Mouse (Mus musculus) urinary bladder, adult 2 months (tissue): Measurements from ENCODE around the gene Grm6. TPM values are rescaled to one million over a fixed set of nuclear protein-coding genes. Genes with fewer than 3 reads are reported as not detected.

Source experiments
- DNase-seq: peaks from one replicate; pipeline ENCODE4 v3.0.0; 2022; ENCODE audit warnings: low spot score
- polyA plus RNA-seq: library from polyadenylated mRNA; depleted of rRNA; stranded (reverse); fragments of >200 nt; gene quantifications from 2 replicates; pipeline ENCODE4 v1.2.3, GENCODE M21; 2012; rRNA removed

The Grm6 gene
- polyA plus RNA-seq, result not detected in 2 replicates

GRCm38 (mm10) chr11:50850177-50850735 lies at the start of gene Grm6:
TSS of gene Grm6 (plus strand) at chr11:50850685.
- no peak for DNase-seq

- no peak for DNase-seq
These were observed 36.3 kb upstream of the Grm6 start for GRCm38 (mm10) chr11:50814233-50814632.

- DNase-seq, result no peak
These were observed 24.3 kb upstream of the Grm6 start for GRCm38 (mm10) chr11:50826214-50826613.

GRCm38 (mm10) chr11:50827010-50827953 lies 23.2 kb upstream of the Grm6 start, which contains the start of gene Zfp354c:
TSS of gene Zfp354c (minus strand) at chr11:50827724.
- DNase-seq, result peak; percentile 73

- no peak for DNase-seq
These were observed 14.8 kb upstream of the Grm6 start for GRCm38 (mm10) chr11:50835727-50836126.

- DNase-seq, result peak; percentile 73
These were observed 9.3 kb upstream of the Grm6 start, which contains the start of gene Zfp879 for GRCm38 (mm10) chr11:50841023-50841735. TSS of gene Zfp879 (minus strand) at chr11:50841552.

- no peak for DNase-seq
These were observed 4.5 kb upstream of the Grm6 start for GRCm38 (mm10) chr11:50845951-50846350.

- no peak for DNase-seq
These were observed 3.4 kb upstream of the Grm6 start for GRCm38 (mm10) chr11:50847047-50847446.

- DNase-seq, result no peak
These were observed 1.9 kb upstream of the Grm6 start for GRCm38 (mm10) chr11:50848520-50849137.

- no peak for DNase-seq
These were observed 1.2 kb upstream of the Grm6 start for GRCm38 (mm10) chr11:50849310-50849709.

GRCm38 (mm10) chr11:50850989-50851601 lies 610 bp downstream of the Grm6 start:
- DNase-seq, result no peak

GRCm38 (mm10) chr11:50878641-50879040 lies 28.2 kb downstream of the Grm6 start:
- DNase-seq, result no peak

- no peak for DNase-seq
These were observed 33.3 kb downstream of the Grm6 start for GRCm38 (mm10) chr11:50883756-50884155.

- no peak for DNase-seq
These were observed 35.9 kb downstream of the Grm6 start for GRCm38 (mm10) chr11:50886231-50886932.

GRCm38 (mm10) chr11:50886933-50887293 lies 36.4 kb downstream of the Grm6 start:
- DNase-seq, result no peak

GRCm38 (mm10) chr11:50887390-50888128 lies 37.1 kb downstream of the Grm6 start, which contains the start of gene Zfp454:
TSS of gene Zfp454 (minus strand) at chr11:50887651.
- DNase-seq, result peak; percentile 56

GRCm38 (mm10) chr11:50892441-50892840 lies 42.0 kb downstream of the Grm6 start:
- DNase-seq, result no peak

- DNase-seq, result no peak
These were observed 46.9 kb downstream of the Grm6 start for GRCm38 (mm10) chr11:50897359-50897758.

- DNase-seq, result no peak
These were observed 57.7 kb downstream of the Grm6 start for GRCm38 (mm10) chr11:50908136-50908535.

GRCm38 (mm10) chr11:50913301-50913700 lies 62.8 kb downstream of the Grm6 start:
- no peak for DNase-seq
